19 mouse cellular contexts compared by ENCODE assay signal in the genomic region with DNA sequence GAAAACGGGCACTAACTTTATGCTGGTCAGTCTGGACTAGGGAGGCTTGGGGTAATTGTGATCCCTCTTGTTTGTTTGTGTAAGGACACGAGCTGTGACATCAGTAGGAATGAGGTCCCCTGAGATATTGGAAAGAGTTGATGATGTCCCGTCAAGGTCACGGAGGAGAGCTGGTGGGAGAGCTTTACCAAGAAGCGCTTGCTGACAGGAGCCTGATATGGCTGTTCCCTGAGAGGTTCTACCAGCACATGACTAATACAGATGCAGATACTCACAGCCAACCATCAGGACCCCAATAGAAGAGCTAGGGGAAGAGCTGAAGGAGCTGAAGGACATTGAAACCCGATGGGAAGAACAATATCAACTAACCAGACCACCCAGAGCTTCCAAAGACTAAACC.
A peak's percentile ranks its signal among the peaks of the same experiment; 100 is the strongest.
DNase-seq lines count a peak whose midpoint lies in the region; ATAC-seq and TF ChIP-seq lines count a peak whose summit lies in the region.
"Had no signal": no experiment of that assay in that cellular context is flagged by ENCODE, and none has a peak within 500 bp of the region (broad histone marks: within the 10 kb centered on the region; RNA-seq: fewer than 3 reads in every experiment).

No protein-coding gene starts in this region.

- intact Hi-C loops in heart, postnatal 14 days (cut with DNase I), result no loop called here

- peak overlapping the region; percentile 28 for H3K4me2 ChIP-seq in heart, embryonic 12.5 days
- peak overlapping the region; percentile 46 for H3K4me2 ChIP-seq in heart, postnatal 0 days (ENCODE audit: low read depth, low read length)
- H3K4me2 ChIP-seq: embryonic facial prominence, embryonic 13.5 days; forebrain, embryonic 12.5 days; hindbrain, embryonic 12.5 days had no signal

- no peak for TF ChIP-seq CTCF in heart, postnatal 0 days (IDR thresholded peaks at IDR 0.05; ENCODE audit: low read depth)

- H3K9me3 ChIP-seq in heart, embryonic 12.5 days (replicated peaks), result no peaks in the 10 kb centered on the region
- H3K9me3 ChIP-seq in heart, postnatal 0 days (replicated peaks; ENCODE audit: control insufficient read depth, low read length), result no peaks in the 10 kb centered on the region
- H3K9me3 ChIP-seq: embryonic facial prominence, embryonic 13.5 days; forebrain, embryonic 12.5 days; hindbrain, embryonic 12.5 days had no signal

- peak overlapping the region; percentile 89 for H3K27ac ChIP-seq in heart, embryonic 12.5 days (ENCODE audit: poor library complexity, severe bottlenecking)
- peak overlapping the region; percentile 95 for H3K27ac ChIP-seq in heart, postnatal 0 days (ENCODE audit: low read depth)
- H3K27ac ChIP-seq: embryonic facial prominence, embryonic 13.5 days; forebrain, embryonic 12.5 days; hindbrain, embryonic 12.5 days had no signal

- no peaks in the 10 kb centered on the region for H3K27me3 ChIP-seq in heart, embryonic 12.5 days (replicated peaks)
- H3K27me3 ChIP-seq in heart, postnatal 0 days (ENCODE audit: control insufficient read depth, insufficient read depth, low read length), result no peaks in the 10 kb centered on the region
- H3K27me3 ChIP-seq: embryonic facial prominence, embryonic 13.5 days; hindbrain, embryonic 12.5 days had no signal

- ATAC-seq in heart, embryonic 12.5 days (ENCODE audit: insufficient number of reproducible peaks, low FRiP score), result peak; percentile 46; the same call in 1 of the 2 replicates
- ATAC-seq in heart, postnatal 0 days (ENCODE audit: insufficient read depth, low read depth), result peak; percentile 77
- ATAC-seq: activated CD4-positive, CD25-positive, alpha-beta regulatory T cell, adult 4 months; forebrain, embryonic 16.5 days; hindbrain, embryonic 16.5 days; inflammation-experienced regulatory T-cells, adult 6 months had no signal

- no peaks in the 10 kb centered on the region for H3K36me3 ChIP-seq in heart, embryonic 12.5 days
- no peaks in the 10 kb centered on the region for H3K36me3 ChIP-seq in heart, postnatal 0 days (replicated peaks; ENCODE audit: control insufficient read depth, insufficient read depth, low read length)
- H3K36me3 ChIP-seq: embryonic facial prominence, embryonic 13.5 days; forebrain, embryonic 12.5 days; hindbrain, embryonic 12.5 days had no signal

- H3K4me3 ChIP-seq in heart, embryonic 12.5 days, result no peak overlapping the region
- H3K4me3 ChIP-seq in heart, postnatal 0 days (ENCODE audit: low read depth, low read length), result peak overlapping the region; percentile 2; the same call in 1 of the 2 replicates
- H3K4me3 ChIP-seq: embryonic facial prominence, embryonic 13.5 days; forebrain, embryonic 12.5 days; hindbrain, embryonic 12.5 days had no signal

- WGBS in heart, embryonic 12.5 days, result 30% methylated on average over 6 of the region's 6 CpGs
- WGBS in heart, postnatal 0 days, result 24% methylated on average over 6 of the region's 6 CpGs

- TF ChIP-seq EP300 in heart, postnatal 0 days (IDR thresholded peaks at IDR 0.05; ENCODE audit: low read depth), result peak; percentile 64; the same call in 1 of the 2 replicates

- peaks cover 33% of the 10 kb centered on the region for H3K4me1 ChIP-seq in heart, embryonic 12.5 days (replicated peaks)
- peaks cover 25% of the 10 kb centered on the region for H3K4me1 ChIP-seq in heart, postnatal 0 days (ENCODE audit: control insufficient read depth, insufficient read depth)

- DNase-seq in heart, adult 18-20 months, result peak; percentile 4 to 45
- no peak for DNase-seq in heart, postnatal 14 days
- DNase-seq in heart, adult 9 months (ENCODE audit: low spot score in 2 of 2), result no peak
- DNase-seq in heart, postnatal 0 days (ENCODE audit: low spot score), result peak; percentile 86
- DNase-seq in cerebellum, postnatal 14 days, result no peak
- DNase-seq in left cerebral cortex, adult 11 months (ENCODE audit: low spot score), result no peak
- no peak for DNase-seq in gastrocnemius, postnatal 4 days (ENCODE audit: low spot score in 2 of 2)
- DNase-seq: cerebellum, adult 11-12 months; cerebellum, adult 9-10 months; cerebellum, postnatal 36 days; kidney, adult 9 months had no signal

- H3K9ac ChIP-seq in heart, embryonic 12.5 days, result no peak overlapping the region
- H3K9ac ChIP-seq in heart, postnatal 0 days (replicated peaks; ENCODE audit: low read depth, low read length), result no peak overlapping the region
- H3K9ac ChIP-seq: embryonic facial prominence, embryonic 13.5 days; forebrain, embryonic 12.5 days; hindbrain, embryonic 12.5 days had no signal

Comparison
In these comparisons a context has a peak if more than half of its experiments do, and no peak if none do; other contexts are left out.
1. DNase-seq: peak in heart, adult 18-20 months (2 of 2) and heart, postnatal 0 days (single experiment); none in heart, postnatal 14 days (0 of 2), heart, adult 9 months (0 of 2), cerebellum, postnatal 14 days (0 of 2), left cerebral cortex, adult 11 months (single experiment) and gastrocnemius, postnatal 4 days (0 of 2).